Mouse (Mus musculus): ENCODE measurements at regions not wholly inside any gene's neighbourhood (a gene's known extent, or its start where the extent isn't known, plus 50 kb on each side); places are given as distances from the start of the nearest gene placed in this dataset.

- in situ Hi-C loops (cut with MboI, MseI), result no loop called here
Observed at GRCm38 (mm10) chr2:169049947-169050346, 94.6 kb upstream of the Zfp64 start.

DNA sequence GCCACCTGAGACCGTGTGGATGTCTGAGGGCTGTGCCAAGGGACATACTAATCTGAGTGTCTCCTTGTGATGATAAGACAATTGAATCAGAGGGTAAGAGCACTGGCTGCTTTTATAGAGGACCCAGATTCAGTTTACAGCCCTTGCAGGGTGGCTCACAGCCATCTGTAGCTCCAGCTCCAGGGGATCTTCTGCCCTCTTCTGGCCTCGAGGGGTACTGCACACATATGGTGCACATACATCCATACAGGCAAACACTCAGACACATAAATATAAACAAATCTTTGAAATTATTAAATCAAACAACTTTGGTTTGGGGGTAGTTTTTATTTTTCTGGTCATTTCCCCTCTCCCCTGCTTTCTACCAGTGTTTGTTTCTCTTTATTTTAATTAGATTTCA is 86.4 kb upstream of the Zfp64 start:
- in situ Hi-C loops (cut with MboI, MseI), result no loop called here

- in situ Hi-C loops (cut with MboI, MseI), result no loop called here
Observed at GRCm38 (mm10) chr2:169037975-169038374, 82.6 kb upstream of the Zfp64 start.

DNA sequence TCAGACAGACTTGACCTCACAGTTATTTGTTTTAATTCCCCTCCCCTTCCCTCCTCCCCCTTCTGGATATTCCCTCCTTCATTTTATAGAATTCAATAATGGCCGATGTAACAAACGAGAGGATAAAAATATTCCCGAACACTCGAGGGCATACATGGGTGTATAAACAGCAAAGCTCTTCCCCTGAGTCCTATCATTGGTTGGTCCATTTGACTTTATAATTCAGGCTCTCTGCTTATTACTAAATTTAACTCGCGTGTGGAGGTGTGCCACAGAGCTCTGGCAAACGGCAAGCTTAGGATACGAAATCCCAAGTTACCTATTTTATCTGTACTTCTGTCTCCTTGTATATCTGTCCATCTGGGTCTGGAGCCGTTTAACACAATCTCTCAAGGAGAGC is 82.1 kb upstream of the Zfp64 start:
- in situ Hi-C loops (cut with MboI, MseI), result no loop called here

DNA sequence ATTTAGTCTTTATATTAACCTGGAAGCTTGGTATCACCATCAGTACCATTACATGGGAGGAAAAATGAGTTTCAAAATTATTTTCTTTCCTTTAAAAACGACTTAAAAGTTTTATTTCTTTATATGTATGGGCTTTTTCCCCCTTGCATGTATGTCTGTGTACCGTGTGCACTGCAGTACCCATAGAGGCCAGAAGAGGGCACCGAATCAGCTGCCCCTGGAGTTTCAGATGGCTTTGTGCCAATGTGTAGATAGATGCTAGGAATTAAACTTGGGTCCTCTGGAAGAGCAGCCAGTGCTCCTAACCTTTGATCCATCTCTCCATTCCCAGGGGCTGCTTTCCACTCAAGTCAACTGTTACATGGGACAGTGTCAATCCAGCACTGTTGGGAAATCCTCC is 79.9 kb upstream of the Zfp64 start:
- in situ Hi-C loops (cut with MboI, MseI), result no loop called here

DNA sequence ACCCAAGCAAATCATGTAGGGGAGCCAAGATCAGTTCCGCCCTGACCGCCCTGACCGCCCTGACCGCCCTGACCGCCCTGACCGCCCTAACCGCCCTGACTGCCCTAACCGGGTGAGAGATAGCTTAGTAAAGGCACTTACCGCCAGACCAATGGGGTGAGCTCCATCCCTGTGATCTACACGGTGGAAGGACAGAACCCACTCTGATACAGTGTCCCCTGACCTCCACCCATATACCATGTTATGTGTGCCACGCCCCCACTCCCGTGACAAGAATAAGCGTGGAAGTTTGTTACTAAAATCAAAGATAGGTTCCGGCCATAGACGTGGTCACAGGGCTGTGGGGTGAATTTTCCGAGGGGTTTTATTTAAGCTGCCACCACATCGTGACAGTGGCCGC is 78.6 kb upstream of the Zfp64 start:
- in situ Hi-C loops (cut with MboI, MseI), result no loop called here

GRCm38 (mm10) chr2:169033181-169033580 is 77.8 kb upstream of the Zfp64 start:
- in situ Hi-C loops (cut with MboI, MseI), result no loop called here

DNA sequence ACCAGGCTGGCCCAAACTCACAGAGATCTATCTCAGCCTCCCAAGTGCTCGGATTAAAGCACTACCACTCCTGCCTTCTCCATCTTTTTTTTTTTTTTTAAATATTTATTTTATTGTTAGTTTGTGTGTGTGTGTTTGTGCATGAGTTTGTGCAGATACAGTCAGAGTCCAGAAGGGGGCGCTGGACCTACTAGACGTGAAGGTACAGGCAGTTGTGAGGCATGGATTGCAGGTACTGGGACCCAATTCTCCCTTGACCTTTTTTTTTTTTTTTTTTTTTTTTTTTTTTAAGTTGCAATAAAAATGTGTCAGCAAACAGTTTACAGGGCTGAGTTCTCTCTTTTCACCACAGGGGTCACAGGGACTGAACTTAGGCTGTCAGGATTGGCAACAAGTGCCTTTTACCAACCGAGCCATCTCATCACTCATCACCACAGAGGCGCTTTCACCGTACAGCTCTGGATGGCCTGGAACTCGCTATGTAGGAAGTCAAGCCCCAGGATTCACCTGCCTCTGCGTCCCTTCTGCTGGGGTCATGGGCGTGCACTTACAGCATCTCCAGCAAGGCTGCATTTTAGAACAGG is 73.2 kb upstream of the Zfp64 start:
- in situ Hi-C loops (cut with MboI, MseI), result loop anchor here in 1 of 2 experiments (10.0 kb wide), 1 partner anchor 1454 kb away; no protein-coding TSS in a partner anchor

DNA sequence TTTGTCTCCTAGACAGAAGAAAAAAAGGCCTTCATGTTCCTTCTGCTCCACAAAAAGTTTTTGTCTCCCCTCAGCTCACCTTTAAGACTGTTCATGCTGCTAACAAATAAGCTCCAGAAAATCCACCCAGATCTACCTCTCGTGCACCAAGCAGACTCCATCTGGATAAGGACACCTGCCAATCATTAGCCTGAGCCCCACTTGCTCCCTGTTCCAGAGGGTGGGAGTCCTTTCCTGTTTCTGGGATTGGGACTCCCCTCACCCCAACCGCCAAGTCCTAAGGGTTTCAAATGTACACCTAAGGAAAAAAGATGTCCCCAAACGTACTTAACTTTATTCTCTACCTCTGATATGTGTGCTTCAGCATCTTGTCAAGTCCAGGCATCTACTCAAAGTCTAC is 63.6 kb upstream of the Zfp64 start:
- in situ Hi-C loops (cut with MboI, MseI), result no loop called here

DNA sequence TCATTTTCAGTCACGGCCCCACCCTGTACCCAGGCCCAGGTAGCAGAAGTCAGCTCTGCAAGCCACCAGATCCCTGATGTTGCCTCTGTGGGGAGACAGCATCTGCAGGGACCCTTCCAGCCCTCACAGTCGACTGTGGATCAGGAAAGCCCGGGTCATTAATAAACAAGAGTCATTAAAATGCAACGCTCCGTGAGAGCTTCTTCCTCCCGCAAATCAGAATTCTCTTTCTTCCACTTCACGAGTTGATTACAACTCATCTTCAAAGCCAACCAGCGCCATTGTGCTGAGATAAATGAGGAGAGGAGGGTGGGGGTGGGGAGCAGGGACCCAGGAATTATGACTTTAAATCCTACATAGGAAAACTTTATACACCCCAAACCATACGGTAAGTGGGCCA is 54.9 kb upstream of the Zfp64 start:
- in situ Hi-C loops (cut with MboI, MseI), result no loop called here

- in situ Hi-C loops (cut with MboI, MseI), result no loop called here
Observed at GRCm38 (mm10) chr2:169008756-169009155, 53.4 kb upstream of the Zfp64 start.

DNA sequence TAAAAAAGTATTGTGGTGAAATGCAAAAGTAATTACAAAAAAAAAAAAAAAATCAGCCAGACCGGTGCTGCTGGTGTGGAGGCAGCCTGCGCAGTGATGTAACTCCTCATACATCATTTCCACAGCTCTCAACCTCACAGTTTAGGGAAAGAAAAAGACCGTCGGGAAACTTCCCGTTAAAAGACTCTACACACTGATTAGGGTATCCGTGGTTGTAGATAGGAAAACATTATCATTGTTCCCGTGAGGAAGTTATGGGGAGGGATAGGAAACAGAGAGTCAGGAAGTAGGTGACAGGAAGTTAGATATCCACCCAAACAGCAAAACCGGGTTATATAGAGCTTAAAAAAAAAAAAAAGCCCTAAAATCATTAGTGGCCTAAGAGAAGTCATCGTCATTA is 52.9 kb upstream of the Zfp64 start:
- in situ Hi-C loops (cut with MboI, MseI), result no loop called here

GRCm38 (mm10) chr2:169006549-169006948 is 51.2 kb upstream of the Zfp64 start:
- in situ Hi-C loops (cut with MboI, MseI), result no loop called here

DNA sequence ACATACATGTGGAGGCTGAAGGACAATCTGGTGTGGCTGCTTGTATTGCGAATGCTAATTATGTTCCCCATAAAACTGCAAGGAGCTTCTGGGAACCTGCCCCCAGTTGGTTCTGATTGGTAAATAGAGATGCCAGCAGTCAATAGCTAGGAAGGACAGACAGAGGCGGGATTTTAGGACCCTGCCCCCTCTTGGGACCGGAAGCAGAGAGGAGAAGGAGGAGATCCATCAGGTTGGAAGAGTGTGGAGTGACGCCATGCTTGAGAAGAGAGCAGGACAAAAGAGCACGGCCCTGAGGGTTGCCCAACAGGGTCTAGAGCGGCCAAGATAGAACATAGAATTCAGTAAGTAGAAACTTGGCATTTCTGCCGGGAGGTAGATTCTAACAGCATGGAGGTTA is 50.4 kb upstream of the Zfp64 start:
- in situ Hi-C loops (cut with MboI, MseI), result no loop called here

All from T-helper 17 cell (primary cell).